Mouse (Mus musculus) frontal cortex, postnatal 10 days (tissue): ENCODE data around the gene Atp7a.
A peak's percentile ranks its signal among the peaks of the same experiment; 100 is the strongest.
"Not testable (repeated sequence)": the region's sequence is repeated elsewhere in the genome, so short reads cannot be mapped to it uniquely, and the experiment has no call there.

Experiments used
- DNase-seq, 2 experiments: peaks; one replicate each; pipeline ENCODE4 v3.0.0; 2022; ENCODE audit warnings: low spot score in 2 of 2, mixed read lengths in 1 of 2

Gene Atp7a

DNA sequence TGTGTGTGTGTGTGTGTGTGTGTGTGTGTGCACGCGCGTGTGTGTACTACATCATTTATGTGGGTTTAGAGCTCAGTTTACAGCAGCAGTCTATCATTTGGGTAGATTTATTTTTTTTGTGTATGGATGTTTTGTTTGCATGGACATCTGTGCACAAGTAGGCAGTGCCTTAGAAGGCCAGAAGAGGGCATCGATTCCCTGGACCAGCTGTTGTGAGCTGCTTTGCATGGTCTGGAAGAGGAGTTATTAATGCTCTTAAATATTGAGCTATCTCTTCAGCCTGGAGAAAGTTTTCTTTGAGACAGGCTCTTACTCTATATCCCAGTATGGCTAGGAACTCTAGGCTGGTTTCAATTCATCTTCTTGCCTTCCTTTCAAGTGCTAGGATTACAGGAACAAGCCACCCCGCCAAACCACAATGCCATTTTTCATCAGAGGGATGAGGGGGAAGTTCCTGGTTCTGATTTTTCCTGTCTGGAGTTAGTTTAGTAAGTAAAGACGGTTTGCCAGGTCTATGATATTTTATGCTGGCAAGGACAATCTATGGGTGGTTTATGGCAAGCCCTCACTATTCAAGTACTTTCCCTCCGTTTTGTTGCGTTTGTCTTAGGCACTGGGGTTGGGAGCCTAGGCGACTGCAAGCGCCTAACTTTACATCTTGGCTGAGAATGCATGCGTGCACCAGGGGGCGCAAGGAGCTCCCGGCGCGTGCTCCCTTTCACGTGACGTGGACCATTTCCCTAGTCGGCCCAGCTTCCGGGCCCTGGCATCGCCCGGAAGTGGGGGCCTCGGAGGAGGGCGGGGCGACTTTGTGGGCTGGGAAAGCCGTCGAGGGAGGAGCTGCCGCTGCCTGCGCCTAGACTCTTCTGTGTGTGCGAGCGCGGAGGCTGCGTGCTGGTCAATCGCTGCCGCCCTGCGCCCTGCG, at the start of gene Atp7a:
Gene Atp7a, plus strand, starts transcription at position 859 of the 925 bp plus-strand sequence.
- DNase-seq, result peak; percentile 84 to 87

DNA sequence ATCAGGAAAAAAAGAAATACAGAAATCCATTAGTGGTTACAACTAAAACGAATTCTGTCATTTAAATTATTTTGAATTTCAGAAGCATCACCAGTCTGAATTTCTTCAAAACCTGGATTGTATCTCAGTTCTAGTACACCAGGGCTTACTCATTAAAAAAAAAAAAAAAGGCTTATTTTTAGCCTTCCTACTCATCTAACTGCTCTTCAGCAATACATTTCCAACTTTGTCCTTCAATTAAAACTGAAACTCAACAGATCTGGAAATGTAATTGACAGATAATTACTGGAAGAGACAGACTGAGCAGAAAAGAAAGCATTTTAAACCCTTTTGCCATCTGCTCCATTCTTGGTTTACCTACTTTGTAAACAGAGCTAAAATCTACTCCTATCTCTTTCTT, 25.5 kb upstream of the Atp7a start:
- no peak for DNase-seq

DNA sequence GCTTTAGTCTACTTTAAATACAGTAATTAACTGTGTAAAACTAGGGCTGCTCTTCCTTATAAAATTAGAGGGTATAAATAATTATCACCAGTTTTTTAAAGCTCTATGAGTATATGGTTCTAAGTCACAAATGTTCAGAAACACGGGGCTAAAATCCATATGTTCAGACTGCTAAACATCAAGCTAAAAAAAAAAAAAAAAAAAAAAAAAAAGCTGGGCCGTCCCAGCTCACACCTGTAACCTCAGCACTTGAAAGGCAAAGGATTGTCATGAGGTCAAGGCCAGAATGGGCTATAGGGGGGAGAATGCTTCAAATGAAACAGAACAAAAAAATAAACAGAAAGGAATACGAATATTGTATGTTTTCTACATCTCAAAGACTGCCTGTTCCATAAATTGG, 16.3 kb upstream of the Atp7a start:
- DNase-seq, result no peak

DNA sequence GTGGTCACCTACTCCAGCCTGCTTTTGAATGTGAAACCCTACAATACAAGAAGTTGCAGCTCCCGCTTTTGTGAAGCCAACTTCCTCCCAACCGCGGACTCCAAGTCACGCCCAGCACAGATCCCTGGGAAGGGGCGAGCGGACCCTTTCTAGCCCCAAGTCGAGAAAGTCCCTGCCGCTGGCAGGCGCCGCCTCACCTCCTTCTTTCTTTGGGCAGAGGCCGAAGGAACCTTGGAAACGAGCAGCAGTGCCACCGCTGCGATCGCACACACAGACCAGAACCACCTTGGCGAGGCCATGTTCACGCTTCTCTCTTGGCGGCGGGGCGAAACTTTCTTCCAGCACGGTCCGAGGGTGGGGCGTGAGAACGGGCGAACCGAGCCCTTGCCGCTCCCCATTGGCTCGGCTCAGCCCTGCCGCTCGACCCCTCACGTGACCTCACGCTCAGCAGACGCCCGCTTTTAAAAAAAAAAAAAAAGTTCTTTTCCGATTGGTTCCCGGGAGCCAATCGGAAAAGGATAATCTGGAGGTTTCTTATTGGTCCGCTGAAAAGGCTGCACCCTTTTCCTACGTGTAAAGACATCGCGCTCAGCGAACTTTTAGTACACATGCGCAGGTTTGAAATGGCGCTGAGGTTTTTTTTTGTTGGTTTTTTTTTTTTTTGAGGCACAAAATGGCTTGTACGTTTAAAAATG, 15.5 kb upstream of the Atp7a start, which contains the start of gene Magt1:
Gene Magt1, minus strand, starts transcription at position 442 of the 695 bp plus-strand sequence.
- peak; percentile 78 to 82 for DNase-seq

DNA sequence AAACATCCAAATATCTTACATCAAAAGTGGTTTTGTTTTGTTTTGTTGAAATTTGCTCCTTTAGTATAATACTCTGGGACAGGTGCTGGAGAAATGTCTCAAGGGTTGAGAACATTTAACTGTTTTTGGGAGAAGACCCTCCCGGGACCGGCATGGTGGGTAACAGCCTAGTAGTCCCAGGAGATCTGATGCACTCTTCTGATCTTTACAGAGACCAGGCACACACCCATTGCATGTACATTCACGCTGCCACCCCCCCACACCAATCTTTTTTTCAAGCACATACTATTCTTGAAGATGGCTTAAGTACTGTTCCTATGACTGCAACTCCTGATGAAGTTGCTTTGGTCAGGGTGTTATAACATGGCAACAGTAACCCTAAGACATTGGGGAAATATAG, 14.5 kb upstream of the Atp7a start:
- no peak for DNase-seq

DNA sequence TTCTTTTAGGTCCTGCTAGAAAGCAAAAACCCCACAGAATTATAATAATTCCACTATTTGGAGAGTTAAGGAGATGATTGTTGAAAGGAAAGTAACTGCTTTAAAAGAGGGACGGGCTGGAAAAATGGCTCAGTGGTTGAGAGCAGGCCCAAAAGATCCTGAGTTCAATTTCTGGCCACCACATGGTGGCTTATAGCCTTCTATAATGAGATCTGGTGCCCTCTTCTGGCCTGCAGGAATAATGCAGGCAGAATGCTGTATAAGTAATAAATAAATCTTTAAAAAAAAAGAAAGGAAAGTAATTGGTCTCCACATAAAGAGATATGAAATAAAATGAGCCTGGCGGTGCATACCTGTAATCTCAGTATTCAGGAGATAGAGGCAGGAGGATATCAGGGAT, 13.9 kb upstream of the Atp7a start:
- DNase-seq, result peak in 1 of 2 experiments; percentile 16

DNA sequence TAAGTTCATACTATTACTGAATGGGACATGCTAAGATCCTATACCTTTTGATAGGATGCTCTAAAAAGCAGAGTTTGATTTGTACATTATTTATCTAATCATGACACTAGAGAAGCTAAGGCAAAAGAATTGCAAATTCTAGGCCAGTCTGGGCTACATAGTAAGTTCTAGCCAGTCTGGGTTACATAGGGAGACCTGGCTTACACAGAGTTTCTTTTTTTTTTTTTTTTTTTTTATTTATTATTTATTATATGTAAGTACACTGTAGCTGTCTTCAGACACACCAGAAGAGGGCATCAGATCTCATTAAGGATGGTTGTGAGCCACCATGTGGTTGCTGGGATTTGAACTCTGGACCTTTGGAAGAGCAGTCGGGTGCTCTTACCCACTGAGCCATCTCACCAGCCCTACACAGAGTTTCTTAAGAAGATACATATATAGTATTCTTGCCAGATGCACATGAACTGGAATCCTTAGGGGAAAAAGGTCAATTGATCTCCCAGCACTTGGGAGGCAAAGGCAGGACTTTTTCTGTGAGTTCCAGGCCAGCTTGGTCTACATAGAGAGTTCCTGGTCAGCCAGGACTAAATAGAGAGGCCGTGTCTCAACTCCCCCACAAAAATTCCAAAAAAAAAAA, 12.2 kb upstream of the Atp7a start:
- DNase-seq, result not testable (repeated sequence)

DNA sequence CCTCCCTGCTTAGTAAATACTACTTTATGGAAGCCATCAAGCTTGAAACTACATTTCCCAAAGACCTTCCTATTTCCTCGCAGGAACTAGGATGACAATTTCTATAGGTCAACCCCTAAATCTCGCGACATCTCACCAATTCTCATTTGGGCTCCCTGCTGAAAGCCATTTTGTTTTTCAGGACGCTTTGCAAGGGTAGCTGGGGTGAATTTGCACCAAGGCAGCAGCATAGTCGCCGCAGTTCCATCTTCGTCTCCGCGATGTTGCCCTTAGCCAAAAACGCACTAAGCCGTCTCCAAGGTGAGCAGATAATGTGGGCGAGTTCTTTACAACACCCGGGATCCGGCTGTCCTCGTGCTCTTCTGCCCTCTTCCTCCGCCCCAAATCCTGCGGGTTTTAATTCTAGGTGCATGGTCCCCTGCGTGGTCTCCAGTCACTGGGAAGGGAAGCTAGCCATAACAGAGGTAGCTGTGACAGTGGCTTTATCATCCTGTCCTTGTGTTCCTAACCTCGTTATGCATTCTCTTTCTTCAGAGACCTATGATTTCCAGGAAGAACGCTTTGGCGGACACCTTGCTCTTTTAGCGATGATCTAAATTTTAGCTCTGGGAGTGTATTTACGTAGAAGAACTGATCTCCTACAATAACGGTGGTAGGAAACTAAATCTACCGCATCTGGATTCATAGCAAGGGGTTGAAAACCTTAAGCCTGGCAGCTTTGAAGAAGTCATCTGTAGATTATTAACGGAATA, 11.3 kb upstream of the Atp7a start, which contains the start of gene Cox7b:
Gene Cox7b, plus strand, starts transcription at position 130 of the 752 bp plus-strand sequence.
- DNase-seq, result peak; percentile 54 to 71

DNA sequence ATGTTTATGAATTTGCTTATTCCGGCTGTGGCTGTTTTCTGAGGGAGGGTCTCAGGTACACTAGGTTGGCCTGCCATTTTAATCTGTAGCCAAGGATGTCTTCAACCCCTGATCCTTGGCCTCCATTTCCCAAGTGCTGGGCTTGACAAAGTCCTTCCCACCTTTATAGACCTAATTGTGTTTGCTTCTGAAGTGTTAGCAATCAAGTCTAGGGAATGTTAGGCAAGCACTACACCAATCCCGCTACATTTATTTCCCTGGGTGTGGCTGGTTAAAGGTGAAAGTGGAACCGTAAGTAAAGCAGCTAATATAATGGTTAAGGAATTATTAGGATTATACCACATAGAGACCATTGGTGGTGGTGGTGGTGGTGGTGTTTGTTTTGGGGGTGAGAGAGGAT, 10.0 kb upstream of the Atp7a start:
- no peak for DNase-seq

DNA sequence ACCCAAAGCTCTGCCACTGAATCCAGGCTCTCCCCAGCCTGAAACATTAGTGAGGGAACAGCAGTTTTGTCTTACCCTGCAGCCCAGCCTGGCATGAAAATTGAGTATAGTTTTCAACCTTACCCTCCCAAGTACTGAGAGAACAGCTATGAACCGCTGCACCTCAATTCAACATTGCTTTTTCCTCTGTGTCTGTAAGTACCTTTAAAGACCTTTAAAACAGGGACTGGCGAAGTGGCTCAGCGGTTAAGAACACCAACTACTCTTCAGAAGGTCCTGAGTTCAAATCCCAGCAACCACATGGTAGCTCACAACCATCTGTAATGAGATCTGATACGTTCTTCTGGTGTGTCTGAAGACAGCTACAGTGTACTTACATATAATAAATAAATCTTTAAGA, 9.6 kb upstream of the Atp7a start:
- DNase-seq, result no peak

DNA sequence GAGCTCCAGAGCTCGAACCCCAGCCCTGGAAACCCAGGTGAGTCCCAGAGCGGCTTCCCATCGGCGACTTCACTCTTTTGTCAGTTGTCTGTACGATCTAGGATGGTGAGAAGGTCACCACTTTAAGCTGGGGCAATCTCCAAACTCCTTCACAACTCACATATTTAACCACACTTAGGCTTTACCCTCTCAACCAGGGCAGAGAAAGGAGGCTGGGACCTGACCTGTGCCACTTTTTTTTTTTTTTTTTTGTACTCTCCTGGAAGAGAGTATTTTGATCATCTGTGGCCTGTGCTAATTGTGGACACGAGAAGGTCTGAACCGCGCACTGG, 233 bp downstream of the Atp7a start:
- DNase-seq, result no peak

DNA sequence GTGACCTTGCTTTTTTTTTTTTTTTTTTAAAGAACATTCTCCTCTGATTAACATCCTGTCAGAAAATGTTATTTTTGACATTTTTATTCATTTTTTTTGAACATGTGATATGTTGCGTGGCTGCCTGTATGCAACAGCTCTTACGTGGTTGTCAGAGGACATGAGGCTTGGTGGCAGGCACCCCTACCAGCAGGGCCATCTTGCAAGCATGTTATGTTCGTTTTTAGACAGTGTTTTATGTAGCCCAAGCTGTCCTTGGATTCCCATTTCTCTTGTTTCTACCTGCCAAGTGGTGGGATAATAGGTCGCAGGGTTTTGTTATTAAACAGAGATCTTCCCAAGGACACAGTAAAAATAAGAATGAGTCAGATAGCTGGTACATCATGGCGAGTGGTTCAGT, 3.1 kb downstream of the Atp7a start:
- no peak for DNase-seq

DNA sequence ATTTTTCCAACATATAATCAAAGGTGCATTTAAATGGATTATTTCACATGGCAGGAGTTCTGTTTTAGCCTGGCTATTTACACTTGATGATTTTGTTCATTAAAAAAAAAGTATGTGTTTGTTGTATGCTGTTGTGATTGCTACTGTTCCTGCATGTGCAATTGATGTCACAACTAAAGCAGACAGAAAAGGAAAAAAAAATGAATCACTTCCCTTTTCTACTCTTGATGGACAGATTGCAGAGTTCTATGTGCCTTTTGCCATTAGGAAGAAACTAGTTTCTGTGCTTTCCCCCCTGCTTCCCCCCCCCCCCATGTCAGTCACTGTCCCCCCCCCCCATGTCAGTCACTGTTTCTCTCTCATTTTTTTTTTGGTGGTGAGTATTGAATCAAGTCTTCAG, 4.0 kb downstream of the Atp7a start:
- no peak for DNase-seq

DNA sequence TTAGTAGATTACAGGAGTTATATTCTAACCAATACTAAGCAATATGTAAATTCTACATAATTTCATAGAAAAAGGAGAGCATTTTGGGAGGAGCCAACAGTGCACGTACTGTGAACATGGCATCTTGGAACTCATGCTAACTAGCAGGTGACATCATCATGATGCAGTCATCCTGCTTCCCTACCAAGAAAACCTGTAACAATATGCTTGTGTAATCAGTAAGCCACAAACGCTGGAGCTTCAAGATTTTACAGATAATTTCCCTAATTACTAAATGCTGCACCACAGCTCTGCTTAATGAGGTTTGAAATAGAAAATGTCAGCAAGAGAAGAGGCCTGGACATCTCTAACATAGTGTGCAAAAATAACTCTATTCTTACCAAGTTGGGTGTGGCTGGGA, 8.7 kb downstream of the Atp7a start:
- no peak for DNase-seq

DNA sequence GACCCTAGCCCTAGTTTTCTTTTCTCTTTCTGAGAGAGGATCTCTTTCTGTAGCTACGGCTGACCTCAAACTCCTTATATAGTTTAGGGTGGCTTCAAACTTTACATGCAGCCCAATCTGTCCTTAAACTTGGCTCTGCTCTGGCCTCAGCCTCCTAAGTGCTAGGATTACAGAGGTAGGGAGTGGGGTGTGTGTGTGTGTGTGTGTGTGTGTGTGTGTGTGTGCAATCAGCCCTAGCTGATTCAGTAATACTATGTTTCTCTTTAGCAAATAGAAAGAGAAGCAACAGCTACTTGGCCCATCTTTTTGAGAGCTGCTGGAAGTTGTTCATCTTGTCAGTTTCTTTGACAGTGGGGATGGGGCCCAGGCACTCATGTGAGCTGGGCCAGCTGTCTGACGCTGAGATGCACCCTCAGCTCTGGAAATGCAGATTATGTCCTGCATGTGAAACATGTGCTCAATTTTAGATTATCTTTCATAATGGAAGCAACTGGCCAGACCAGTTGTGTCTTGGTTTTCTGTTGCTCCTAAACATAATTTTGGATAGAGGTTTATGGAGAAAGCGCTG, 10.2 kb downstream of the Atp7a start:
- no peak for DNase-seq

DNA sequence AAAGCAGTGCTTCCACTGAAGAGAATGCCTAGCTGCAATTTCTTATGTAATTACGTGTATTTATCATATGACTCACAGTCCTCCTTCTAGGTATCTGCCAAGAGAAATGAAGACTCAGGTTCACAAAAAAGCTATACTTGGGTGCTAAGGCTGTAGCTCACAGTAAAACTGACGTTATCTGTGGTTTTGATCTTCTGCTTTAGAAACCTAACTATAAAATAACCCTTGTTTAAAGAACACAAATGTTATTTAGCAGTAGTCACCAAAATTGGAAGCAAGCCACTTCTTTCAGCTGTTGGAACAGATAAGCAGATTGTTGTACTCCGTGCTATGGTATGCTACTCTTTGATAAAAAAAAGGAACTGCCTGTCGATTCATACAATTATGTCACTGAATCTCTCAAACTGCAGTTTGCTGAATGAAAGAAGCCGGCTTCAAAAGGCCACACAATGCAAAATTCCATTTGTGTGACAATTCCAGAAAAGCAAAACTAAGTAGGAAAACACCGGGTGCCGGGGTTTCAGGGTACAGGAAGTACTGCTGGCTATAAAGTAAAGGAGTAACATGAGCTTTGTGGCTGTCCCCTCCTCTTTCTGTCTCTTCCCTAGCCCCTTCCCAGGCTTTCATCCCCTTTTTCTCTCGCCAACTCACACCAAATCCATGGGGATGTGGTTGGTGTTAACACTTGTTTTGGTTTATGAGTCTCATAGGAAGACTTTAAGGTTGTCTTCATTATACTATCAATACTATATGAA, 17.0 kb downstream of the Atp7a start:
- DNase-seq, result no peak

DNA sequence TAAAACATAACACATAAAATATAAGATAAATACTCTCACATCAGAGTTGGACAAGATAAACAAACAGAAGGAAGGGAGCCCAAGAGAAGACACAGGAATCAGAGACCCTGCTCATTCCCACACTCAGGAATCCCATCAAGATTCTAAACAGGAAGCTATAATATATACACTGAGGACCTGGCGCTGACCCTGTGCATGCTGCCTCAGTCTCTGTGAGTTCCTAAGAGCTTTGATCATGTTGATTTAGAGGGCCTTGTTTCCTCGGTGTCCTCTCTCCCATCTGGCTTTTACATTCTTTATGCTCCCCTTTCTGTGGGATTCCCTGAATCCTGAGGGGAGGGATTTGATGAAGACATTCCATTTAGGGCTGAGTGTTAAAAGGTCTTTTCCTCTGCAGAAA, 18.4 kb downstream of the Atp7a start:
- no peak for DNase-seq

DNA sequence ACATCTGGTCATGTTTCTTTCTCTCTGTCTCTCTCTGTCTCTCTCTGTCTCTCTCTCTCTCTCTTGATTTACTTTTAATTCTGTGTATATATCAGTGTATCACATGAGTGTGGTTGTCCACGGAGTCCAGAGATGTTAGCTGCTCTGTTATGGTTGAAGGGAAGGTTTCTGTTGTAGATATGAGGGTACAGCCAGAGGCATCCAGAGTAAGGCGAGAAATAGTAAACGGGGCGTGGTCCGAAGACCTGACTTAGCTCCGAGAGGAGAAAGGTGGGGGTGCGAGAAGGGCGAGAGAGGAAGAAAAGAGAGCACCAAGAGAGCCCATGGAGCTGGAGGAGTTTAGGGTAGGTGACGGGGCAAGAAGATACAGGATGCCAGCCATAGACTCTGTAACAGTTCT, 18.9 kb downstream of the Atp7a start:
- DNase-seq, result no peak

DNA sequence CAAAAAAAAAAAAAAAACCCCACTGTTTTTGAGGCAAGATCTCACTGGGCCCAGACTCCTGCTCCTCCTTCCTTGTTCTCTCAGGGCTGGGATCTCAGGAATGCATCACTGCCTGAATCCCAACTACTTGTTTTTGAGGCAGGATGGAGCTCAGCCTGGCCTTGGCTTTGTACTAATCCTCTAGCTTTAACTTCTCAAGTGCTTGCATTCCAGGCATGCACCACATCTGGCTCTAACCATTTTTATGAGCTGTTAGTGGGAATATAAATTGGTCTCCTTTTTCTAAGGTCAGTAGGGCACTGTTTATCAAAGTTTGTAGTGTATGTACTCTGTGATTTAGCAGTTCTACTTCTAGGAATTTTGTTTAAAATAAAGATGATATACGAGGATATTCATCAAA, 21.1 kb downstream of the Atp7a start:
- DNase-seq, result no peak

DNA sequence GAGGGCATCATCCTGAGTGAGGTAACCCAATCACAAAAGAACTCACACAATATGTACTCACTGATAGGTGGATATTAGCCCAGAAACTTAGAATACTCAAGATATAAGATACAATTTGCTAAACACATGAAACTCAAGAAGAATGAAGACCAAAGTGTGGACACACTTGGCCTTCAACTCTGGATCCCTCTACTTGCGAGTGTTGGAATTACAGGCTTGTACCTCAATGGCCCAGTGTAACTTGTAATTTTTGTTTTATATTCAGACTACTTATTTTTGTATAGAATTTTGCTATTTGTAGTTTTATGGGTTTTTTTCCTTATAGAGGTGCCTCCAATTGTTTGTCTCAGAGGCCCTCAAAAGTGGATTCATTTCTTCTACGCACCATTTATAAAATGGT, 50.8 kb downstream of the Atp7a start:
- DNase-seq, result not testable (repeated sequence)
